Mouse (Mus musculus) fat pad, adult 2 months (tissue): ENCODE results near the gene Pigp.

Source experiments
- DNase-seq: peaks from one replicate; pipeline ENCODE4 v3.0.0-alpha.2; 2011; ENCODE audit warnings: low read depth, low spot score; ENCODE audit errors: extremely low read depth

Gene Pigp

DNA sequence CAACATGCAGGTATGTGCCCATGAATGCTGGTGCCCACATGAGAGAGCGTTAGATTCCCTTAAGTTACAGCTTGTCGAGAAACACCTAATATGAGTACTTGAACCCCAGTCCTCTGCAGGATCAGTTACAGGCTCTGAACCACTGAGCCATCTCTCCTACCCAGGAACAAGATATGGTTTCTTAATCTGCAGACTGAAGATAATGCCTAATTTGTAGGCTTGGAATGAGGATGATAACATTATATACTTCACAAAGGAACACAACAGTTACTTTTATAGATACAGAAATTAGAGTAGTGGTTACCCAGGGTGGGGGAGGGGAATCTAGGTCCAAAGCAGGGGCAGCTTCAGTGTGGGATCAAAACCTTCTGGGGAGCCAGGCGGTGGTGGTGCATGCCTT is 45.6 kb downstream of the Pigp start:
- no peak for DNase-seq

DNA sequence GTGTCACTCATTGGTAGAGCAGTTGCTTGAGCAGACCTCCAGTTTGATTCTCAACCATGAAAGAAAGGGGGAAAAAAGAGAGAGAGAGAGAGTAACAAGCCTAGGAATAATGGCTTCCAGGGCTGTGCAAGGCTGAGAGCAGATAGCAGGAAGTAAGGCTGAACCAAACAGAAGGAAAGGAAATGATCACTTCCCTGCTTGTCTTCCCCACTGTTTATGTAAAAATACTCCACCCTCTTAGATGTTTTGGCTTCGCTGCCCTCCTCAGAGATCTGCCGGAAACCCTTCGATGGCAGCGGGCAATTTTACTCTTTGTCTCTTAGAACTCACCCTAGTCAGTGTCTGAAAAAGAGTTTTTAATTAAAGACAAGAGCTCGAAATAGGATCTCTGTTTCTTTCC is 48.0 kb downstream of the Pigp start:
- no peak for DNase-seq

DNA sequence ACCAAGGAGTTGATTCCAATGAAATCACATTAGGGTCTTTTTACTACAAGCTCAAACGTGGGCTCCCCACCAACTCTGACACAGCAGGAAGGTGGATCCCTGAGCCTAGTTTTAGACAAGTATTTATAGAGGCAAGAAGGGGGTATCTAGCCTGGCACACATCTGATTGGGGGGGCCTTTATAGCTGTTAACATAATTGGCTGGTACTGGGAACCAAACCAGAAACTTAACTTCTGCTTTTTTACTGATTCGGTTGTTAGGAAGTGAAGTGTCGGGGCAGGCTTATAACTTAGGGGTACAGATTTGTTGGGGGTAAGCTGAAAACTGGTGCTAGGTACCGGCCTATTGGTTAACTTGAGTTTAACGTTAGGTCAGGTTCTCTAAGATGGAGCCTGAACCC is 51.4 kb downstream of the Pigp start:
- no peak for DNase-seq

DNA sequence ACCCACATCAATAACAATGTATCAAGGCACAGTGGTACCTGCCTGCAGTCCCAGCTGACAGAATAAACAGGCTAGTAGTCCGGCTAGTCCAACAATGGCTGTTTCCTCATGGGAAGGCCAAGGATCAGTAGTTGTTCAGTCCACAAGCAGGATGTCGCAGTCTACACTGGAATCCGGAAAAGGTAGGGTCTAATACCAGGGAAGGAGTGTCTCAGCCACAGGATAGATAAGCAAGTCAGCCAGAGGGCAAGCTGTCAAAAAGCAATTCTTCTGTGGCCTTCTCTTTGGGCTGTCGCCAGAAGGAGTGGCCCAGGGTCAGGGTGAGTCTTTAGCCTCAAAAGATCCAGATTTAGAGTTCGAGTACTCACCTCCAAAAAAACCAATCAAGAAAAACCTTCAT is 53.9 kb downstream of the Pigp start:
- DNase-seq = no peak

DNA sequence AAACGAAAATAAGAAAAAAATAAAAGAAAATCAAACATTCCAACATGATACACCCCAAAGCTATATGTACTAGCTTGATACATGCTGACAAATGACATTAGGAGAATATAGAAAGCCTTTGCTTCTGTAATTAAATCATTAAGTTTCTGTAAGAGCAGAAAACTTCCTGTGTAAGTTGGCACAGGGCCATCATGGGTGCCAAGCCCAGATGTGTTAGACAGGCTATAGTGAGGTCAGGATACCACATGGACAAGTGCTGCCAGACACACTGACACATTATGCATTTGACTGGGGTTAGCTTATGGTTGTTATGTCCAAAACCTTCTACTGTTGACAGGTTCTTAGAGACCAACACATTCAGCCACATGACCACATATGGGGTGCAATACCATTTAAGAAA is 56.4 kb downstream of the Pigp start:
- DNase-seq = no peak

DNA sequence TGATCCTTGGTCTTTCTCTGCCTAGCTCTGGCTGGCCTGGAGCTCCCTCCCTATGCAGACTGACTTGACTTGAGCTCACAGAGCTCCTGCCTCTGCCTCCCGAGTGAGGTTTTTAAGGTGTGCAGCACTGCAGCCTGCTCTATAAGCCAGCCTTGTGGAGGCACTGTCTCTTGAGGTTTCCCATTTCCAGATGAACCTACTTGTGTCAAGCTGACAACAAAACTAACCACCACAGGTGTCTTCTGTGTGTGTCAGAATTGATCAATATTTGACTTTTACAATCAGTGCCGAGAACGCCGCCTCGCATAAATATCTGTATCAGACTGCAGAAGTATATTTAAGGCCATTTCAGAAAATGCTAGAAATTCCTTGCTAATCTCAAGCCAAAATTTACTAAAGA is 57.0 kb downstream of the Pigp start:
- no peak for DNase-seq

DNA sequence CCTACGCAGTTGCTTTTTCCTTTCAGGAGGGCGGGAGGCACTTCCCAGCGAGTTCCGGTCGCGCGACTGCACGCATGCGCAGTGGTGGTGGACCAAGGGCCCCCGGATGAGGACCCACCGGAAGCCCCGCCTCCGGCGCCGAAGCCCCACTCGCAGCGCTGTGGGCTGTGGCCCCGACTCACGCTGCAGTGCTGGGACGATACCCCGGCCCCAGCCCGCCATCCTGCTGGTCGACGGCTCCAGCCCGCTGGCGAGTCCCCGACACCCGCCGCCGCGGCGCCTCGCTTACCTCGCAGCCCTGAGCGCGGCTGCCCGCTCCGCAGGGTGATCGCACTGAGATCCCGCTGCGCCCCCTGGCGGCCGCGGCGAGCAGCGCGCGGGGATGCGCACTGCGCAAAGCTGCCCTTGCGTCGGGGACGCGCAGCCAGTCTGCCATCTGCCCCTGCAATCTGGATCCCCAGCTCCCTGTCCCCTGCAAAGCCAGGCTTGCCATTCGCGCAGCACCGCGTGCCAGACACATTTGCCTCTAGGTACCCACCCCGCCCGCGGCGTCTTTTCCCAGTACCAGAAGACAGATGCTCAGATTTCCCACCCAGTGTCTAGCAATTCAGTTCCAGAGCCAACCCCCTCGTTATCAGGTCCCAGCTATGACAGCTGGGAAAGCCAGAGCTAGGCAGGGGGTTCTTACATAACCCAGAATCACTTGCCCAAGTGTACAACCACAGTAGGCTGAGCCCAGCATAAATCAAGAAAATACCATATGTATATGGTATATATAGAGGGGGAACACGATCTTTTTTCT is 58.2 kb downstream of the Pigp start, which contains the start of gene Hlcs:
Gene Hlcs, minus strand, starts transcription at position 343 of the 802 bp plus-strand sequence.
- DNase-seq = no peak

DNA sequence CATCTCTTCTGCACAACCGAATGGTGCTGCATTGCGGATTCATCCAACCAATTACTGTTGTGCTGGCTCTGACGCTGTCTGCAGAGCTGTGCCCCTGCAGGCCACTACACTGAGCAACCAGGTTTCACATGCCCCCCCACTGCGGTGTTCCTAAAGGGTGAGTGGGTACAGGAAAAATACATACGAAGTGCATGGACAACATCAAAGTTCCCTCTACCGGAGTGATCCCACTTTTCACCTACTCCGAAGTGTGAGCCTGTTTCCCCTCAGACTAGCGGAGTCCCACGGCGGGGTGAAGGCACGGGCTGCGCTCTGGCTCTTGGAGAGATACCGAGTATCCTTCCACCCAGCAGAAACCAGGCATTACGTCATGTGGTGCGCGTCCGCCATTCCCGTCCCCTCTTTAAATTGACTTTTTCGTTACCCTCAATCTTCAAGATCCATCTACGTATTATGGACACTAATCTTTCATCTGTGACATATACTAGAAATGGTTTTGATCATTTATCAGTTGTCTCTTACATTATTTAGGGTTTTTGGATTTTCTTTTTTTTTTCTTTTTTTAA is 58.9 kb downstream of the Pigp start:
- no peak for DNase-seq

DNA sequence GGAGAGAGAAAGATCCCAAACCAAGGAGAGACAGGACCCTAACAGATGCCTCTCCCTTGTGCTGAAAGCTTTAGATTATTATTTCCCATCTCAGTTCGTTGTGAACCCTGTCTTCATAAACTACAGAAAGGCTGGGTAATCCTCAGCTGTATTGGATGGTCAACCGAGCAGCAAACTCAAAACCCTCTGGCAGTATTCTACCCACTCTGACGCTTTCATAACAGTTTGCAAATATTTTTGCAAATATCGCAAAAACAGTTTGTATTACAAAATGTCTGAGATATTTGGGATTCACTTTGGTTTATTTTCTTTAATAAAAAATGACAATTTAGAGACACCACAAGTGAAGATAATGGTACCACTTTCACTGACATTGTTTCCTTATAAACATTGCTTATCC is 59.7 kb downstream of the Pigp start:
- no peak for DNase-seq

DNA sequence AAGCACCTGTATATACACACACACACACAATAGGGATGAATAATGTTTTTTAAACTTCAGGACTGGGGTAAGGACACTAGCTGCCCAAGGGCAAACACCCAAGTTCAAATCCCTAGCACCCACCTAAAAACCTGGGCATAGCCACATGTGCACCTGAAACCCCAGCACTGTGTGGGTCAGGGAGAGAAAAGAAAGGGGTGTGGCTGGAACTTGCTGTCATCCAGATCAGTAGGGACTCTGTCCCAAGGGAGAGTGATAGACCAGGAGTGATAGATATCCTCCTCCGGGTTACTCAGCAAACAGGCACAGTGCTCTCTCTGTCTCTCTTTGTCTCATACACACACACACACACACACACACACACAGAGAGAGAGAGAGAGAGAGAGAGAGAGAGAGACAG is 60.2 kb downstream of the Pigp start:
- DNase-seq = no peak

DNA sequence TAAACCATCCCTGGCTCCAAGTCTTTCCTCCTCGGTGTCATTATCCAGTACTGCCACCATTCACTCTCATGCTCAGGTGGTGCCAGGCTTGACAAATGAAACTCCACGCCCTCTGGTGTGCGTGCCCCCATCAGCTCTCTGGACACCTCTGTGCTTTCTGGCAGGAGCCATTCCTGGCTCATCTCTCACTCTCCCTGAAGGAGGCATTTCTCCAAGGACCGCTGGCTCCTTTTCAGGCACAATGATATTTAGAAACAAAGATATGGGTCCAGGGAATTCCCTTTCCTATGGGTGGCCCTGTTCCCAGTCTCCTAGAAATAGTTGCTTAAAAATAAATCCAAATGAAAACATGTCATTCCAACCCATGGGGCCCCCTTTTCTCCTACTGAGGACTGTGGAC is 62.6 kb downstream of the Pigp start:
- DNase-seq = no peak
